Mouse (Mus musculus) erythroblast, adult 5-6 weeks (primary cell): Measurements from ENCODE around the gene Jazf1. TPM values are rescaled to one million over a fixed set of nuclear protein-coding genes. Genes with fewer than 3 reads are reported as not detected.
A peak's percentile ranks its signal among the peaks of the same experiment; 100 is the strongest.

Experiments used
- ATAC-seq: replicated peaks from 2 replicates; pipeline ENCODE4 v1.8.0; 2016; ENCODE audit warnings: moderate number of reproducible peaks, mild to moderate bottlenecking, moderate TSS enrichment, inconsistent platforms; ENCODE audit not compliant: poor library complexity, low FRiP score, severe bottlenecking
- total RNA-seq, 2 experiments: library from RNA; stranded (forward) in 1 of 2; stranded (reverse) in 1 of 2; fragments of 150-400 nt in 1 of 2; fragments of 200-764, 138-1000 nt in 1 of 2; gene quantifications; 2 replicates each; pipeline versions ENCODE4 v1.2.3 to v1.2.4; 2015 to 2017; ENCODE audit warnings: low replicate concordance in 2 of 2

Jazf1 gene
- total RNA-seq, 2 experiments from 2014 or later = not detected

GRCm38 (mm10) chr6:52773132-52773531 lies 295.3 kb downstream of the Jazf1 start:
- no peak for ATAC-seq

GRCm38 (mm10) chr6:52770789-52771188 lies 297.6 kb downstream of the Jazf1 start:
- no peak for ATAC-seq

DNA sequence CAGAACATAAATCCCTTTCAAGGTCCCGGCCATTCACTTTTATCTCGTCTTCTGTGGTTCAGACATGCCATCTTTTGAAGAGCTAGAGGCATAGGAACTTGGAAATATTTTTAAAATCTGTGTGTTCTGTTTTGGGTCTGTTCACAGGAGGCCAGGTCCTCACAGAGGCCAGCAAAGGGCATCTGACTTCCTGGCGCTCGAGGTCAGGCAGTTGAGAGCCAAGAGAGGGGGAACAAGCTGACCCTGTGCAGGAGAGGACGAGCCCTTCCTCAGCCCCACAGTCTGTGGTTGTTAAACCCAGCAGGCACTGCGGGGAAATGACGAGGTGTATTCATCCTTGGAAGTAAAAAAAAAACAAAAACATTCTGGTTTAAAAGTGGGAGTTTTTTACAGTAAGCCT lies 303.2 kb downstream of the Jazf1 start:
- no peak for ATAC-seq

GRCm38 (mm10) chr6:52752832-52753231 lies 315.6 kb downstream of the Jazf1 start:
- ATAC-seq = no peak

GRCm38 (mm10) chr6:52734630-52735029 lies 333.8 kb downstream of the Jazf1 start:
- ATAC-seq = no peak

GRCm38 (mm10) chr6:52730338-52730737 lies 338.1 kb downstream of the Jazf1 start:
- ATAC-seq = no peak

- ATAC-seq = peak; percentile 74
Measured at GRCm38 (mm10) chr6:52724805-52725439, 343.5 kb downstream of the Jazf1 start.

Other genes starting within 250 kb of the Jazf1 start
- not detected in 2 replicates for gene Creb5, start 218.6 kb upstream of the Jazf1 start, total RNA-seq (2015; ENCODE audit: low replicate concordance)
- gene Creb5, start 218.6 kb upstream of the Jazf1 start, total RNA-seq (2017; ENCODE audit: low replicate concordance) = not detected in 2 replicates